ENCODE assay signal across 8 mouse cellular contexts in genomic region chr7:30444971-30445751, GRCm38 (mm10). TPM values are rescaled to one million over a fixed set of nuclear protein-coding genes. Genes with fewer than 3 reads are reported as not detected.
DNase-seq lines count a peak whose midpoint lies in the region; ATAC-seq lines count a peak whose summit lies in the region.

TSS of gene Aplp1 (minus strand) at chr7:30445535.

- peaks cover 20% of the 10 kb centered on the region for H3K4me1 ChIP-seq in limb, embryonic 10.5 days
- peaks cover 40% of the 10 kb centered on the region for H3K4me1 ChIP-seq in midbrain, embryonic 10.5 days
- H3K4me1 ChIP-seq in stomach, embryonic 16.5 days (ENCODE audit: control insufficient read depth, insufficient read depth, low read length), result peaks cover 9% of the 10 kb centered on the region; the same call in 1 of the 2 replicates

- peak within 1 kb of the TSS; percentile 94 for H3K4me2 ChIP-seq in stomach, embryonic 16.5 days (ENCODE audit: low read depth, low read length)

- no peaks in the 10 kb centered on the region for H3K9me3 ChIP-seq in limb, embryonic 10.5 days (replicated peaks)
- H3K9me3 ChIP-seq in midbrain, embryonic 10.5 days (replicated peaks), result peaks cover 20% of the 10 kb centered on the region
- H3K9me3 ChIP-seq in stomach, embryonic 16.5 days (replicated peaks; ENCODE audit: control insufficient read depth, low read length), result 0 out of 2 replicates have a peak, but pooled peaks cover 6% of the 10 kb centered on the region

- peak; percentile 84 to 90 for DNase-seq in left cerebral cortex, adult 18-20 months (ENCODE audit: low spot score in 2 of 2)
- DNase-seq in left cerebral cortex, adult 11 months (ENCODE audit: low spot score), result no peak
- peak; percentile 87 to 89 for DNase-seq in cerebellum, postnatal 10 days
- DNase-seq in heart, adult 18-20 months, result peak; percentile 47 to 49
- peak; percentile 31 for DNase-seq in kidney, adult 11 months
- peak; percentile 74 for DNase-seq in limb, embryonic 10.5 days (ENCODE audit: low spot score)
- peak; percentile 78 for DNase-seq in midbrain, embryonic 10.5 days (ENCODE audit: low spot score)

- peak within 1 kb of the TSS; percentile 77 for H3K9ac ChIP-seq in stomach, embryonic 16.5 days (ENCODE audit: low read length)

- under 1% methylated on average over 72 of the region's 72 CpGs for WGBS in limb, embryonic 10.5 days
- WGBS in midbrain, embryonic 10.5 days, result under 1% methylated on average over 67 of the region's 72 CpGs
- WGBS in stomach, embryonic 16.5 days, result under 1% methylated on average over 54 of the region's 72 CpGs

- H3K36me3 ChIP-seq in limb, embryonic 10.5 days, result no peaks in the 10 kb centered on the region
- peaks cover 26% of the 10 kb centered on the region for H3K36me3 ChIP-seq in midbrain, embryonic 10.5 days
- H3K36me3 ChIP-seq in stomach, embryonic 16.5 days (ENCODE audit: control insufficient read depth, insufficient read depth, low read length), result no peaks in the 10 kb centered on the region

- H3K27ac ChIP-seq in limb, embryonic 10.5 days, result peak within 1 kb of the TSS; percentile 77
- H3K27ac ChIP-seq in midbrain, embryonic 10.5 days (replicated peaks), result peak within 1 kb of the TSS; percentile 92
- H3K27ac ChIP-seq in stomach, embryonic 16.5 days (ENCODE audit: low read length), result no peak within 1 kb of the TSS

- H3K4me3 ChIP-seq in limb, embryonic 10.5 days, result peak within 1 kb of the TSS; percentile 77
- peak within 1 kb of the TSS; percentile 80 for H3K4me3 ChIP-seq in midbrain, embryonic 10.5 days
- peak within 1 kb of the TSS; percentile 63 for H3K4me3 ChIP-seq in stomach, embryonic 16.5 days (replicated peaks; ENCODE audit: low read length)

- peak; percentile 84 for ATAC-seq in stomach, embryonic 16.5 days (ENCODE audit: insufficient read depth, low FRiP score)

- H3K27me3 ChIP-seq in limb, embryonic 10.5 days (ENCODE audit: low read depth, poor library complexity, severe bottlenecking), result peaks cover 93% of the 10 kb centered on the region
- H3K27me3 ChIP-seq in midbrain, embryonic 10.5 days (ENCODE audit: low read depth, poor library complexity, severe bottlenecking), result peaks cover 48% of the 10 kb centered on the region
- peaks cover 3% of the 10 kb centered on the region for H3K27me3 ChIP-seq in stomach, embryonic 16.5 days (ENCODE audit: control insufficient read depth, insufficient read depth, low read length)

RNA-seq across cellular contexts. Expression of gene Aplp1, which starts in this region (rescaled TPM):
- 1,000 to 10,000 TPM; 1,233 to 1,333 TPM for total RNA-seq in left cerebral cortex, adult 18-20 months (2021)
- total RNA-seq in heart, adult 18-20 months (2021), result 1 to 10 TPM; 2.8 to 3.4 TPM
- 8.4 and 13.4 TPM in 2 replicates for polyA plus RNA-seq in limb, embryonic 10.5 days (2016; fragmentation: Nextera tagmentation; extraction: Ambion mirVana)
- polyA plus RNA-seq in midbrain, embryonic 10.5 days (2016; fragmentation: Nextera tagmentation; extraction: Ambion mirVana), result 69.6 and 124 TPM in 2 replicates
- polyA plus RNA-seq in stomach, embryonic 16.5 days (2015; fragmentation: Nextera tagmentation; extraction: Ambion mirVana), result 29.2 and 33.0 TPM in 2 replicates

Comparison
In these comparisons a context has a peak if more than half of its experiments do, and no peak if none do; other contexts are left out.
1. RNA of gene Aplp1 (total RNA-seq): 1,233 to 1,333 TPM in left cerebral cortex, adult 18-20 months; 2.8 to 3.4 TPM in heart, adult 18-20 months; every median in the first group is over 100 times any median in the second.
2. Peak in every context shown above with its lines, with median percentiles within 50 percentile points of each other: H3K4me3 ChIP-seq.